Mouse (Mus musculus) heart, embryonic 11.5 days (tissue): ENCODE results near the gene Grip2. TPM values are rescaled to one million over a fixed set of nuclear protein-coding genes. Genes with fewer than 3 reads are reported as not detected.

Experiments used
- ATAC-seq: fragments of 200-750 bp; cut with Nextera tagmentation; replicated peaks from 2 replicates; pipeline ENCODE4 v1.8.0; 2017; ENCODE audit warnings: moderate library complexity; ENCODE audit not compliant: insufficient number of reproducible peaks, low FRiP score, low TSS enrichment
- H3K27ac ChIP-seq: fragments of 300-500 bp; sonication (generic); 2 replicates; pipeline ENCODE4 v1.5.1; 2014; ENCODE audit warnings: mild to moderate bottlenecking, low read depth, low read length
- H3K27me3 ChIP-seq: fragments of 300-500 bp; sonication (generic); 2 replicates; pipeline ENCODE4 v1.6.1; 2014; ENCODE audit warnings: mild to moderate bottlenecking, low read length, mixed read lengths; ENCODE audit not compliant: control insufficient read depth, insufficient read depth
- H3K36me3 ChIP-seq: fragments of 300-500 bp; sonication (generic); 2 replicates; pipeline ENCODE4 v1.6.1; 2014; ENCODE audit warnings: mild to moderate bottlenecking, low read length, moderate library complexity, mixed read lengths; ENCODE audit not compliant: control insufficient read depth, insufficient read depth
- H3K4me1 ChIP-seq: fragments of 300-500 bp; sonication (generic); 2 replicates; pipeline ENCODE4 v1.6.1; 2014; ENCODE audit warnings: low read length; ENCODE audit not compliant: control insufficient read depth, insufficient read depth
- H3K4me2 ChIP-seq: fragments of 300-500 bp; sonication (generic); 2 replicates; pipeline ENCODE4 v1.6.1; 2014; ENCODE audit warnings: mild to moderate bottlenecking, moderate library complexity
- H3K4me3 ChIP-seq: fragments of 300-500 bp; sonication (generic); 2 replicates; pipeline ENCODE4 v1.5.1; 2014; ENCODE audit warnings: low read depth, low read length
- H3K9ac ChIP-seq: fragments of 300-500 bp; sonication (generic); 2 replicates; pipeline ENCODE4 v1.6.1; 2014; ENCODE audit warnings: mild to moderate bottlenecking, low read depth, low read length, moderate library complexity
- H3K9me3 ChIP-seq: fragments of 300-500 bp; sonication (generic); replicated peaks from 2 replicates; pipeline ENCODE4 v1.6.1; 2016; ENCODE audit warnings: low read length; ENCODE audit not compliant: control insufficient read depth
- WGBS: fragments of 180-500 bp; shearing (Covaris S2); extraction: QIAGEN DNeasy Blood & Tissue Kit; methylation state at CpG from one replicate; pipeline ENCODE4 v1.1.7; 2014; ENCODE audit not compliant: insufficient replicate concordance; 5-methylcytosine and 5-hydroxymethylcytosine counted together
- polyA plus RNA-seq: library from polyadenylated mRNA; unstranded; fragments of >200 nt; fragmentation: Nextera tagmentation; extraction: Ambion mirVana; gene quantifications from 2 replicates; pipeline ENCODE4 v1.2.1, GENCODE M21; 2014

The Grip2 gene
- polyA plus RNA-seq, 1 experiment from 2014 or later = 4.5 TPM

DNA sequence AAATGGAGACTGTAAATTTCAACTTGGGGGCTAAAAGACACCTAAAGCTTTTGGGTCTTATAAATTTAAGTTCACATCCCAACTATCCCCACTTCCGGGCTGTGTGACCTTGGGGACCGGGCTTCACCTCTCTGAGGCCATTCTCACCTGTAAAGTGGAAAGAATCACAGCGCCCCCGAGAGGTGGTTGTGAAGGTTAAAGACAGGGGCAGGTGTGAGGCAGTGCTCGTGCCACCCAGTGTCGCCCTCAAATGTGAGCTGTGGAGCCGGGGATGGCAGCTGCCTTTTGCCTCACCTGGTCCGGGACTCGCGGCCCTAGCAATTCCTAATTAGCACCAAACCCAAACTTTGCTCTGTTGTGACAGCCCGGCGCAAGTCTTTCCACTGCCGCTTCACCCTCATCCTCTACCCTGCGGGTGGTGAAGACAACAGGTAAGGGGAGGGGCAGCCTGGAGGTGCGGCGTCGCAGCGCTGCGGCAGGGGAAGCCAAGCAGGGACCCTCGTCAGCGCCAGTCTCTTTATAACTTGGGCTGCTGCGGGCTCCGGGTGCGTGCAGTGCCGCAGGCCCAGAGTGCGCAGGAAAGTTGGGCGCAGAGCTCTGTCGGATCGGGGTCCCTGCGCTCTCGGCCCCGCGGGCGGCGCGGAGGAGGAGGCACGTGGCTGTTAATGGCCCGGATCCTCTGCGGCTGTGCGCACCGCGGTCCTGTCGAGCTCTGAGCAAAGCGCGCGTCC, 16.0 kb upstream of the Grip2 start:
- H3K27ac ChIP-seq = no peak overlapping the region
- no peaks in the 10 kb centered on the region for H3K36me3 ChIP-seq
- H3K4me3 ChIP-seq = peak overlapping the region; percentile 51
- no peaks in the 10 kb centered on the region for H3K9me3 ChIP-seq
- H3K4me2 ChIP-seq = peak overlapping the region; percentile 95
- no peak overlapping the region for H3K9ac ChIP-seq
- WGBS = 2% methylated on average over 45 of the region's 46 CpGs
- no peak for ATAC-seq
- peaks cover 82% of the 10 kb centered on the region for H3K27me3 ChIP-seq
- peaks cover 5% of the 10 kb centered on the region for H3K4me1 ChIP-seq

DNA sequence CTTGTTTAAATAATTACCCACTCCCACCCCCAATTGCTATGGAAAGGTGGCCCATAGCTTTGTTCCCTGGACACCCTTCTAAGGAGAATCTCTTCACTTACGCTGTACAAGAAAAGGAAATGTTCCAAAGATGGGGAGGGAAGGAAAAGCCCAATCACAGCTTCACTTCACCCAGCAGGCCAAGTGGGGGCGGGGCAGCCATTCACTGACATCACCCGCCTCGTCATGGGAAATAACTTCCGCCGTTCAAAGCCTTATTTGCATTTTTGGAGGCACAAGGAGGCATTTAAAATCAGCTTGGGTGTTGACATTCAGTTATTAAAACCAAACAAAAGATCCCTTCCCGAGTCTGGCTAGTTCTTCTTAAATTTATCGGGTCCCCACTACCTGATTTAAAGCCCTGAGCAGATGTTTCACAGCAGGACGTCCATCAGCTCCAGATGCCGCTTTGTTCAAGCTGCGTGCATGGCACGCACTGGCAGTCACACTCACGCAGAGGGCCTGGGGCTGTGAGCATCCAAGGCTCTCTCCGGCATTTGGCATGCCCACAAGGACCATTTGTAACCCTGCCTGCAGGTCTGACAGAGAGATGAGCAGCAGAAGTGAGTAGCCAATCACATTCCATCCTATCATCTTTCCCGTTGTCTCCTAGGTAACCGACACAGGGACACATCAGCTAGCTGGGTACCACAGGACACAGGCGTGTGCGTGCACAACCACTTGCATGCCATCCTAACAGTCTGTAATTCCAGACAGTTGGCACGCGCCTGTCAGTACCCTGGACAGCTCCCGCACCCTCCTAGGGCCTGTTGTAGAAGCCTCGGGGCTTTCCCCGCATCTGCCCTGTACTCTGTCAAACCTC, 12.2 kb upstream of the Grip2 start:
- Histone ChIP-seq H3K27me3 (peaks cover 59% of the 10 kb centered on the region), H3K4me3 (no peak overlapping the region), H3K27ac (no peak overlapping the region), H3K4me2 (no peak overlapping the region), H3K36me3 (no peaks in the 10 kb centered on the region), H3K4me1 (peaks cover 5% of the 10 kb centered on the region), H3K9ac (no peak overlapping the region), H3K9me3 (no peaks in the 10 kb centered on the region)
- no peak for ATAC-seq
- 16% methylated on average over 23 of the region's 23 CpGs for WGBS

GRCm38 (mm10) chr6:91832863-91833440, 5.9 kb upstream of the Grip2 start:
- Histone ChIP-seq H3K4me1 (peaks cover 5% of the 10 kb centered on the region; the same call in 1 of the 2 replicates), H3K36me3 (no peaks in the 10 kb centered on the region), H3K4me2 (no peak overlapping the region), H3K9me3 (no peaks in the 10 kb centered on the region), H3K4me3 (no peak overlapping the region), H3K9ac (no peak overlapping the region), H3K27me3 (peaks cover 2% of the 10 kb centered on the region), H3K27ac (no peak overlapping the region)
- no peak for ATAC-seq
- WGBS = 56% methylated on average over 3 of the region's 3 CpGs

DNA sequence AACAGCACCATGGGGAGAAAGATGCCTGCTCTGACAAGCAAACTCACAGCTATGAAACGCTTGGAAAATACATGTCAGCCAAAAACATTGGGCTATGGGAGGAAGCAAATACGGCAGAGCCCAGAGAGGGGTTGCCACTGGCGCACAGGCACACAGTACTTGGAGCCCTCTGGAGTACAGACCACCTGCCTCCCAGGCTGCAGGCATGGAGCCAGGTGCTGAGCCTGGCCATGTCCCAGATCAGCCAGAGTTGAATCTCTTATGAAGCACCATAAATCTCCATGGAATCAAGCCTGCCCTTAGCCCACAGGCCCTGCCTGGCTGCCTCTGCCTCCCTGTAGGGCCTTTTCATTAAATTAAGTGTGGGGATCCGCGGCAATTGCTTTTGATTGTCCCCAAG, 876 bp upstream of the Grip2 start:
- Histone ChIP-seq H3K27ac (no peak overlapping the region), H3K4me1 (peaks cover 5% of the 10 kb centered on the region; the same call in 1 of the 2 replicates), H3K4me3 (no peak overlapping the region), H3K9ac (no peak overlapping the region), H3K9me3 (no peaks in the 10 kb centered on the region), H3K27me3 (peaks cover 3% of the 10 kb centered on the region; the same call in 1 of the 2 replicates), H3K4me2 (no peak overlapping the region), H3K36me3 (no peaks in the 10 kb centered on the region)
- ATAC-seq = no peak
- WGBS = 80% methylated on average over 5 of the region's 5 CpGs

GRCm38 (mm10) chr6:91818271-91818670, 8.8 kb downstream of the Grip2 start:
- Histone ChIP-seq H3K27ac (no peak overlapping the region), H3K9me3 (no peaks in the 10 kb centered on the region; the same call in 1 of the 2 replicates), H3K4me3 (no peak overlapping the region), H3K9ac (no peak overlapping the region), H3K36me3 (no peaks in the 10 kb centered on the region), H3K4me2 (no peak overlapping the region), H3K27me3 (no peaks in the 10 kb centered on the region; the same call in 1 of the 2 replicates), H3K4me1 (no peaks in the 10 kb centered on the region)
- WGBS = 75% methylated on average over 8 of the region's 8 CpGs
- ATAC-seq = no peak

DNA sequence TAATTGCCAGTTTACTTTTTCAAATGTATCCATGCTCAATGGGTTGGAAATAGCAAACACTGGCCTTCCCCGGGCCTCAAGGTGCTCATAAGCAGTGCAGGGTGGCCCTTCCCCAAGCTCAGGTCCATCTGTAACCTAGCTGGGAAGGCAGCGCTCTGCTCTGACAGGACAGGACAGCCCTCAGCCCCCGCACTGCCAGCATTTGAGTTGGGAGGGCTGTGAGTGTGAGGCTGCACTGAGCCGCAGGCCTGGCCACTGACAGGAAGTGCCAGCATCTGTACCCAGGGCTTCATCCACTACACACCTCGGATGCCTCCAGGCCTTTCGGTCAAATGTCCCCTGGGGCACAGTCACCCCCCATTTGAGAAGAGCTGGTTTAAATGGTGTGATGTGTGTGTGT, 11.1 kb downstream of the Grip2 start:
- H3K27ac ChIP-seq = no peak overlapping the region
- H3K36me3 ChIP-seq = no peaks in the 10 kb centered on the region
- H3K4me3 ChIP-seq = no peak overlapping the region
- H3K27me3 ChIP-seq = no peaks in the 10 kb centered on the region; the same call in none of the 2 replicates
- H3K4me1 ChIP-seq = no peaks in the 10 kb centered on the region
- H3K9me3 ChIP-seq = no peaks in the 10 kb centered on the region
- H3K4me2 ChIP-seq = no peak overlapping the region
- no peak overlapping the region for H3K9ac ChIP-seq
- no peak for ATAC-seq
- 75% methylated on average over 6 of the region's 6 CpGs for WGBS

- Histone ChIP-seq H3K36me3 (no peaks in the 10 kb centered on the region), H3K4me3 (no peak overlapping the region), H3K27ac (no peak overlapping the region), H3K4me1 (no peaks in the 10 kb centered on the region), H3K9ac (no peak overlapping the region), H3K4me2 (no peak overlapping the region), H3K9me3 (no peaks in the 10 kb centered on the region), H3K27me3 (peaks cover 8% of the 10 kb centered on the region)
- 66% methylated on average over 3 of the region's 3 CpGs for WGBS
- ATAC-seq = no peak
These were observed 13.4 kb downstream of the Grip2 start for GRCm38 (mm10) chr6:91813611-91814010.

DNA sequence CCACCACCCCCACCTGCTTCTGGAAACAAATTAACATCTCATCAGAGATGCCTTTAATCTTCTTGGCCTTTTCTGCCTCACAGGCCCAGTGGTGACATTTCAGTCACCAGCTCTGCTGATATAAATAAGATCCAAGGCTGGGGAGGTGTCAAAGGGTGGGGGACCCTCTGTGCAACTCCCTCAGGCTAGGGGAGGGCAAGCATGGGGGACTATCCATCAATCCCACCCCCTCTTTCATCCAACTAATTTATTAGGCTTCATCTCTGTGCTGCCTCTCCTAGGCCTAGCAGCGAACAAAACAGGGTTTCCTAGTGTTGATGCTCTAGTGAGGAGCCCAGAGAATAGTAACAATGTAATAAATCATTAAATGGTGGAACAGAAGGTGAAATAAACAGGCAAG, 17.0 kb downstream of the Grip2 start:
- H3K4me2 ChIP-seq = no peak overlapping the region

More for the DNA sequence above, 17.0 kb downstream of the Grip2 start:
- Histone ChIP-seq H3K27ac (no peak overlapping the region), H3K4me3 (no peak overlapping the region), H3K9me3 (no peaks in the 10 kb centered on the region), H3K36me3 (no peaks in the 10 kb centered on the region), H3K27me3 (peaks cover 14% of the 10 kb centered on the region), H3K9ac (no peak overlapping the region), H3K4me1 (peaks cover 16% of the 10 kb centered on the region)
- ATAC-seq = no peak
- 57% methylated on average over 1 of the region's 1 CpGs for WGBS
